Mouse (Mus musculus) forebrain, embryonic 11.5 days (tissue): Measurements from ENCODE around the gene Cyp2u1. TPM values are rescaled to one million over a fixed set of nuclear protein-coding genes. Genes with fewer than 3 reads are reported as not detected.

Experiments used
- ATAC-seq: fragments of 200-750 bp; cut with Nextera tagmentation; replicated peaks from 2 replicates; pipeline ENCODE4 v1.8.0; 2017; ENCODE audit warnings: moderate TSS enrichment; ENCODE audit not compliant: low FRiP score
- DNase-seq: peaks from one replicate; pipeline ENCODE4 v3.0.0-alpha.2; 2017; ENCODE audit warnings: low spot score
- H3K27ac ChIP-seq: fragments of 300-500 bp; sonication (generic); 2 replicates; pipeline ENCODE4 v1.5.1; 2014; ENCODE audit warnings: low read depth, low read length
- H3K27me3 ChIP-seq: fragments of 300-500 bp; sonication (generic); 2 replicates; pipeline ENCODE4 v1.6.1; 2014; ENCODE audit warnings: mild to moderate bottlenecking, low read length, mixed read lengths; ENCODE audit not compliant: control insufficient read depth, insufficient read depth
- H3K36me3 ChIP-seq: fragments of 300-500 bp; sonication (generic); 2 replicates; pipeline ENCODE4 v1.6.1; 2014; ENCODE audit warnings: mild to moderate bottlenecking, low read length, moderate library complexity, mixed read lengths; ENCODE audit not compliant: control insufficient read depth, insufficient read depth
- H3K4me1 ChIP-seq: fragments of 300-500 bp; sonication (generic); replicated peaks from 2 replicates; pipeline ENCODE4 v1.6.1; 2014; ENCODE audit warnings: low read length, mixed read lengths; ENCODE audit not compliant: control insufficient read depth, insufficient read depth
- H3K4me2 ChIP-seq: fragments of 300-500 bp; sonication (generic); 2 replicates; pipeline ENCODE4 v1.6.1; 2014; ENCODE audit warnings: low read depth, mild to moderate bottlenecking, low read length, moderate library complexity, mixed read lengths; ENCODE audit not compliant: severe bottlenecking
- H3K4me3 ChIP-seq: fragments of 300-500 bp; sonication (generic); 2 replicates; pipeline ENCODE4 v1.5.1; 2014; ENCODE audit warnings: low read depth, low read length
- H3K9ac ChIP-seq: fragments of 300-500 bp; sonication (generic); 2 replicates; pipeline ENCODE4 v1.6.1; 2014; ENCODE audit warnings: low read length
- H3K9me3 ChIP-seq: fragments of 300-500 bp; sonication (generic); 2 replicates; pipeline ENCODE4 v1.6.1; 2016; ENCODE audit warnings: low read length, mixed read lengths; ENCODE audit not compliant: control insufficient read depth
- WGBS: fragments of 180-500 bp; shearing (Covaris S2); extraction: QIAGEN DNeasy Blood & Tissue Kit; methylation state at CpG from one replicate; pipeline ENCODE4 v1.1.7; 2014; 5-methylcytosine and 5-hydroxymethylcytosine counted together
- polyA plus RNA-seq: library from polyadenylated mRNA; unstranded; fragments of >200 nt; fragmentation: Nextera tagmentation; extraction: Ambion mirVana; gene quantifications from 2 replicates; pipeline ENCODE4 v1.2.1, GENCODE M21; 2014

The Cyp2u1 gene
- polyA plus RNA-seq, 1 experiment from 2014 or later = 3.1 TPM

DNA sequence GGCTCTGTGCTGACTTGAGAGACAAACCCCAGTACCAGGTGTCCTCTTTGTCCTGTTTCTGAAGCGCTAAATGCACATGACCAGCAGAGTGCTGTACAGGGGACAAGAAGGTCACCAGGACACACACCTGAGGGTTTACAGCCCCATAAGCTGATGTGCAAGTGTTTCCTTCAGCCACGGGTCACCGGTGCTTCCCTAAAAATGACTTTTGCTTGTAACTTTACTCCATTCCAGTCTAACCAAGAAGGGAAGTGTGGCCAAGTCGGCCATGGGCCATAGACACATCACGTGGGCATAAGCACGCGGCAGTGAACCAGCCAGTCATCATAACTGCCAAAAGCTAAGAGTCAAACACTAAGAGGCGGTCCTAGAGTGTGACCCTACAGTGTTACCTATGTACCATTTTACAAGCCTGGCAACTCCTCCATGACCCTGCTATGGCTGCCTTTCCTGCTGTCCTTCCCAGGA is 56.4 kb downstream of the Cyp2u1 start:
- Histone ChIP-seq H3K36me3 (no peaks in the 10 kb centered on the region), H3K4me2 (no peak overlapping the region), H3K4me3 (no peak overlapping the region), H3K27ac (no peak overlapping the region), H3K9ac (no peak overlapping the region), H3K4me1 (no peaks in the 10 kb centered on the region), H3K9me3 (no peaks in the 10 kb centered on the region), H3K27me3 (no peaks in the 10 kb centered on the region)
- no peak for DNase-seq
- no peak; the same call in 1 of the 2 replicates for ATAC-seq
- WGBS = 93% methylated on average over 8 of the region's 8 CpGs

DNA sequence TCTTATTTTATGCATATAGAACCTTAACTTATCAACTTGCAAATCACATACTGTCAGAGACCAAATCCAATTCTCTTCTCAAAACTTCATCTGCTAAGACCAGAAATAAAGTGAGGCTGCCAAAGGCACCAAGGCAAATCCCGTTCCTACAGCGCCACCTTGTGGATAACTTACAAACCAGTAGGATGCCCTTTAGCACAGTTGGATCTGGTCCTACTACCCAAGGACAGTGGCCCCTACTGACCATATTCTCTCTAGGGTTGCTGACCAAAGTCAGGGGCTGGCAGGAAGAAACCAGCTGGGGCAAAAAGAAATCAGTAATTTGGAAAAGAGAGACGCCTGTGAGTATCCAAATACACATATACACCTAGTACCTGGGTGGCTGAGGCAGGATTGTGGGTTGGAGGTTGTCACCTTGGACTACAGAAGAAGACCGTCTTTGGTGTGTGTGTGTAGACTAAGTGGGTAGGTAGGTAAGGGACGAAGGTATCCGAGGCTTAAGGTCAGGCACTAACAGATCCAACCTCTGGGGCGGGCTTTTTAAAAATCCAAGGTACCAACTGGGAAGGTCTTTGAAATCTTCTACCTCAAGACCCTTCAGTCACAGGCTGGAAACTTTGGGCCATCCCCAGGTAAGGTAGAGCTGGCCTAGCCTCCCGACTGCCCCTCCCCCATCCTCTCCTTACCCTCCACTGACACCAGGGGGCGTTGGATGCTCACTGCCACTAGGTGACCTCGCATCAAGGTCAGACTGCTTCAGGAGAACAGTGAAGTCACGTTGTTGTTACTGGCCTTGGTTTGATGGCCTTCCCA is 57.1 kb downstream of the Cyp2u1 start:
- no peaks in the 10 kb centered on the region for H3K27me3 ChIP-seq
- H3K9ac ChIP-seq = no peak overlapping the region
- WGBS = 63% methylated on average over 11 of the region's 11 CpGs
- H3K4me1 ChIP-seq = no peaks in the 10 kb centered on the region
- ATAC-seq = peak; percentile 45; the same call in 1 of the 2 replicates
- no peak overlapping the region for H3K27ac ChIP-seq
- no peaks in the 10 kb centered on the region for H3K9me3 ChIP-seq
- H3K4me3 ChIP-seq = no peak overlapping the region
- peak; percentile 72 for DNase-seq
- no peak overlapping the region for H3K4me2 ChIP-seq
- H3K36me3 ChIP-seq = no peaks in the 10 kb centered on the region

Other genes starting within 250 kb of the Cyp2u1 start
- gene Lef1, start 192.8 kb downstream of the Cyp2u1 start, polyA plus RNA-seq = 60.8 and 70.0 TPM in 2 replicates
- 74.1 and 75.7 TPM in 2 replicates for gene Hadh, start 31.1 kb downstream of the Cyp2u1 start, polyA plus RNA-seq
- 0.83 and 1.2 TPM in 2 replicates for gene Sgms2, start 188.2 kb upstream of the Cyp2u1 start, polyA plus RNA-seq